Mouse (Mus musculus): ENCODE results near the gene Frs2. TPM values are rescaled to one million over a fixed set of nuclear protein-coding genes. Genes with fewer than 3 reads are reported as not detected.
"Not testable (repeated sequence)": the region's sequence is repeated elsewhere in the genome, so short reads cannot be mapped to it uniquely, and the experiment has no call there.

The Frs2 gene
- polyA plus RNA-seq, 1 experiment from 2014 or later, result 34.1 TPM

GRCm38 (mm10) chr10:117049961-117050597 lies 98.3 kb downstream of the Frs2 start:
- Histone ChIP-seq H3K9me3 (ENCODE audit: control insufficient read depth, low read length) (no peaks in the 10 kb centered on the region), H3K27ac (ENCODE audit: low read depth, low read length) (no peak overlapping the region), H3K27me3 (ENCODE audit: control insufficient read depth, insufficient read depth, low read length) (no peaks in the 10 kb centered on the region), H3K4me2 (ENCODE audit: low read depth, low read length) (no peak overlapping the region), H3K4me1 (ENCODE audit: control insufficient read depth, insufficient read depth, low read length) (0 out of 2 replicates have a peak, but pooled peaks cover 3% of the 10 kb centered on the region), H3K36me3 (ENCODE audit: control insufficient read depth, insufficient read depth, low read length) (peaks cover 38% of the 10 kb centered on the region), H3K4me3 (ENCODE audit: low read depth, low read length) (no peak overlapping the region), H3K9ac (replicated peaks; ENCODE audit: low read depth, low read length) (no peak overlapping the region)
- WGBS, result 84% methylated on average over 4 of the region's 4 CpGs
- ATAC-seq (ENCODE audit: low read depth), result no peak

- ATAC-seq (ENCODE audit: low read depth), result no peak
- Histone ChIP-seq H3K27me3 (ENCODE audit: control insufficient read depth, insufficient read depth, low read length) (no peaks in the 10 kb centered on the region), H3K27ac (ENCODE audit: low read depth, low read length) (no peak overlapping the region), H3K9ac (replicated peaks; ENCODE audit: low read depth, low read length) (no peak overlapping the region), H3K4me3 (ENCODE audit: low read depth, low read length) (no peak overlapping the region), H3K4me1 (ENCODE audit: control insufficient read depth, insufficient read depth, low read length) (0 out of 2 replicates have a peak, but pooled peaks cover 3% of the 10 kb centered on the region), H3K9me3 (ENCODE audit: control insufficient read depth, low read length) (no peaks in the 10 kb centered on the region), H3K36me3 (ENCODE audit: control insufficient read depth, insufficient read depth, low read length) (peaks cover 32% of the 10 kb centered on the region), H3K4me2 (ENCODE audit: low read depth, low read length) (no peak overlapping the region)
- WGBS, result 70% methylated on average over 4 of the region's 4 CpGs
These were observed 99.1 kb downstream of the Frs2 start for GRCm38 (mm10) chr10:117049253-117049652.

GRCm38 (mm10) chr10:117045175-117046056 lies 102.9 kb downstream of the Frs2 start, which contains the start of gene Lrrc10:
TSS of gene Lrrc10 (plus strand) at chr10:117045341.
- Histone ChIP-seq H3K36me3 (ENCODE audit: control insufficient read depth, insufficient read depth, low read length) (no peaks in the 10 kb centered on the region), H3K27ac (ENCODE audit: low read depth, low read length) (no peak within 1 kb of the TSS), H3K9me3 (ENCODE audit: control insufficient read depth, low read length) (no peaks in the 10 kb centered on the region), H3K4me3 (ENCODE audit: low read depth, low read length) (no peak within 1 kb of the TSS), H3K4me2 (ENCODE audit: low read depth, low read length) (peak within 1 kb of the TSS; percentile 26; the same call in 1 of the 2 replicates), H3K4me1 (ENCODE audit: control insufficient read depth, insufficient read depth, low read length) (0 out of 2 replicates have a peak, but pooled peaks cover 3% of the 10 kb centered on the region), H3K27me3 (ENCODE audit: control insufficient read depth, insufficient read depth, low read length) (no peaks in the 10 kb centered on the region), H3K9ac (replicated peaks; ENCODE audit: low read depth, low read length) (peak within 1 kb of the TSS; percentile 21; the same call in 1 of the 2 replicates)
- WGBS, result 42% methylated on average over 40 of the region's 40 CpGs
- 0 out of 2 replicates have a peak, but pooled peaks have one; percentile 52 for ATAC-seq (ENCODE audit: low read depth)

GRCm38 (mm10) chr10:117043497-117044166 lies 104.7 kb downstream of the Frs2 start:
- H3K27ac ChIP-seq (ENCODE audit: low read depth, low read length); ATAC-seq (ENCODE audit: low read depth); H3K9ac ChIP-seq (replicated peaks; ENCODE audit: low read depth, low read length); H3K27me3 ChIP-seq (ENCODE audit: control insufficient read depth, insufficient read depth, low read length); H3K4me1 ChIP-seq (ENCODE audit: control insufficient read depth, insufficient read depth, low read length); H3K4me2 ChIP-seq (ENCODE audit: low read depth, low read length); H3K9me3 ChIP-seq (ENCODE audit: control insufficient read depth, low read length); H3K36me3 ChIP-seq (ENCODE audit: control insufficient read depth, insufficient read depth, low read length); H3K4me3 ChIP-seq (ENCODE audit: low read depth, low read length): not testable (repeated sequence)
- 68% methylated on average over 15 of the region's 16 CpGs for WGBS

- Histone ChIP-seq H3K9me3 (ENCODE audit: control insufficient read depth, low read length) (no peaks in the 10 kb centered on the region), H3K27me3 (ENCODE audit: control insufficient read depth, insufficient read depth, low read length) (no peaks in the 10 kb centered on the region), H3K4me2 (ENCODE audit: low read depth, low read length) (no peak overlapping the region), H3K36me3 (ENCODE audit: control insufficient read depth, insufficient read depth, low read length) (no peaks in the 10 kb centered on the region), H3K9ac (replicated peaks; ENCODE audit: low read depth, low read length) (no peak overlapping the region), H3K27ac (ENCODE audit: low read depth, low read length) (no peak overlapping the region), H3K4me3 (ENCODE audit: low read depth, low read length) (no peak overlapping the region), H3K4me1 (ENCODE audit: control insufficient read depth, insufficient read depth, low read length) (0 out of 2 replicates have a peak, but pooled peaks cover 3% of the 10 kb centered on the region)
- ATAC-seq (ENCODE audit: low read depth), result no peak
- WGBS, result 91% methylated on average over 14 of the region's 14 CpGs
These were observed 106.0 kb downstream of the Frs2 start for GRCm38 (mm10) chr10:117042295-117042694.

GRCm38 (mm10) chr10:117040355-117040754 lies 108.0 kb downstream of the Frs2 start:
- H3K27ac ChIP-seq (ENCODE audit: low read depth, low read length), result no peak overlapping the region
- no peaks in the 10 kb centered on the region for H3K36me3 ChIP-seq (ENCODE audit: control insufficient read depth, insufficient read depth, low read length)
- H3K27me3 ChIP-seq (ENCODE audit: control insufficient read depth, insufficient read depth, low read length), result no peaks in the 10 kb centered on the region
- WGBS, result 75% methylated on average over 6 of the region's 6 CpGs
- no peak for ATAC-seq (ENCODE audit: low read depth)
- no peak overlapping the region for H3K9ac ChIP-seq (replicated peaks; ENCODE audit: low read depth, low read length)
- no peaks in the 10 kb centered on the region for H3K4me1 ChIP-seq (ENCODE audit: control insufficient read depth, insufficient read depth, low read length)
- no peak overlapping the region for H3K4me2 ChIP-seq (ENCODE audit: low read depth, low read length)
- H3K4me3 ChIP-seq (ENCODE audit: low read depth, low read length), result no peak overlapping the region
- no peaks in the 10 kb centered on the region for H3K9me3 ChIP-seq (ENCODE audit: control insufficient read depth, low read length)

- 28% methylated on average over 8 of the region's 8 CpGs for WGBS
- ATAC-seq (ENCODE audit: low read depth), result no peak
- Histone ChIP-seq H3K9ac (replicated peaks; ENCODE audit: low read depth, low read length) (no peak overlapping the region), H3K27me3 (ENCODE audit: control insufficient read depth, insufficient read depth, low read length) (no peaks in the 10 kb centered on the region), H3K4me2 (ENCODE audit: low read depth, low read length) (no peak overlapping the region), H3K36me3 (ENCODE audit: control insufficient read depth, insufficient read depth, low read length) (no peaks in the 10 kb centered on the region), H3K4me1 (ENCODE audit: control insufficient read depth, insufficient read depth, low read length) (no peaks in the 10 kb centered on the region), H3K4me3 (ENCODE audit: low read depth, low read length) (no peak overlapping the region), H3K9me3 (ENCODE audit: control insufficient read depth, low read length) (no peaks in the 10 kb centered on the region), H3K27ac (ENCODE audit: low read depth, low read length) (no peak overlapping the region)
These were observed 114.5 kb downstream of the Frs2 start for GRCm38 (mm10) chr10:117033785-117034184.

- 97% methylated on average over 3 of the region's 3 CpGs for WGBS
- H3K4me3 ChIP-seq (ENCODE audit: low read depth, low read length), result no peak overlapping the region
- no peak overlapping the region for H3K4me2 ChIP-seq (ENCODE audit: low read depth, low read length)
- no peak for ATAC-seq (ENCODE audit: low read depth)
- no peaks in the 10 kb centered on the region for H3K27me3 ChIP-seq (ENCODE audit: control insufficient read depth, insufficient read depth, low read length)
- H3K4me1 ChIP-seq (ENCODE audit: control insufficient read depth, insufficient read depth, low read length), result no peaks in the 10 kb centered on the region
- H3K36me3 ChIP-seq (ENCODE audit: control insufficient read depth, insufficient read depth, low read length), result no peaks in the 10 kb centered on the region
- no peak overlapping the region for H3K27ac ChIP-seq (ENCODE audit: low read depth, low read length)
- no peaks in the 10 kb centered on the region for H3K9me3 ChIP-seq (ENCODE audit: control insufficient read depth, low read length)
- no peak overlapping the region for H3K9ac ChIP-seq (replicated peaks; ENCODE audit: low read depth, low read length)
These were observed 117.2 kb downstream of the Frs2 start for GRCm38 (mm10) chr10:117031160-117031559.
